Mouse (Mus musculus) thymus, adult 18-20 months (tissue): Measurements from ENCODE around the gene Gm12569.

ENCODE experiments used
- DNase-seq, 2 experiments: peaks; one replicate each; pipeline ENCODE4 v3.0.0; 2022; ENCODE audit warnings: mixed read lengths in 2 of 2

Gm12569 gene

GRCm38 (mm10) chr11:51220308-51220707 is at the start of gene Gm12569:
Gene Gm12569, plus strand, starts transcription at chr11:51220473.
- DNase-seq = no peak

GRCm38 (mm10) chr11:51202726-51203125 is 17.5 kb upstream of the Gm12569 start:
- no peak for DNase-seq

DNA sequence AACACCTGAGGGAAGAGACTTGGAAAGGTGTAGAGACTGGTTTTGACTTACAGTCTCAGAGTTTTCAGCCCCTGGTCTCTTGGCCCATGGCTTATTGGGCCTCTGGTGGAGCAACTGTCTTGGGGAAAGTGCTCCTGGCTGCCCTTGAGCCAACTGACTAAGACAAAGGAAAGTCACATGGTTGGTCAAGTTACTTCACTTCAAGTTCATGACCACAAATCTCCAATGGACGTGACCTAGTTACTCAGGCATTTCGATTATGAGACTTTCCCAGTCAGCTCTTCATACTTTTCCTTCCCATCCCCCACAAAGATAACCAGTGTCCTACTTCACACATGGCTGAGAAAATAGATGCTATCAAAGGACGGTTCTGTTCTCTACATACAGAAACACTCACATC is 12.5 kb upstream of the Gm12569 start:
- DNase-seq = no peak

DNA sequence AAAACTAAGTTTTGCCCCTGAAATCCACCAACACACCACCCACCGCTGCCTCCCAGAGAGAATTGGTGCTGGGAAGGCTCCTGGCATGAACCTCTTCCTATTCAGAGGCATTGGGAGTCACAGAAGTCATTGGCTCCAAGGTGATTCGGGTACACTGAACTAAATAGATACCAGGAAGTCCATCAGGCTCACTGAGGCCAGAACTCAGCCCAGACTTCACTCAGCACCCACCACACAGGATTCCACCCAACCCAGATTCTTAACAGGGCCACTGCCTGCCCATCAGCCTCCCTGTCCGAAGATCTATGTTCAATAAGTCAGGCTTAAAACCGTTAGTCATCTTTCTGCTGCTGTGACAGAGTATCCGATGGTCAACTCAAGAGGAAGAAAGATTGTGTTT is 8.8 kb upstream of the Gm12569 start:
- DNase-seq = no peak

- no peak for DNase-seq
Measured at GRCm38 (mm10) chr11:51214021-51214420, 6.3 kb upstream of the Gm12569 start.

DNA sequence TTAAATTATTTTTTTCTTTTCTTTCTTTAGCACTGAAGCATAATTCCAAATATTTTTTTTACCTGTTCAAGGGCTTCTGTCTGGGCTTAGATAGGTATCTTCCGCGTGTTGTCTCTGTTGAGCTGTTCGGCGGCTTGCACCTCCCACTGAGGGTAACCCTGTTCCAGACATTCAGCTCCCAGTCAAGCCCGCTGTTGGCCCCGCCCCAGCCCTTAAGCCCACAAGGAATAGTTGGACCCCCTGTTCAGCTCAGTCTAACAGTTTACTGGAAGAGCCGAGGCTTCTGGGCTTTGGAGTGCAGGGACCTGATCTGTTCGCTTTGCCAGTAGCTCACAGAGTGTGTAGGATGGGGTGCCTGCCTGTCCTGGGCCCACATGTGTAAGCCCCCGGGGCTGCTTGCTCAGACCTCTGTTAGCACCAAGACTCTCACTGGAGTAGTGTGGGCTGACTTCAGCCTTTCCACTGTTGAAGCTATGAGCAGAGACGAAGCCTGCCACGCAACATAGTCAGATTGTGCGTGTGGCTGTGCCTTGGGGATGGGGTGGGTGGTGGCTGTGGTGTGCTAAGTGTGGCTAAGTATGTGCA is 785 bp upstream of the Gm12569 start:
- no peak for DNase-seq

GRCm38 (mm10) chr11:51227104-51227503 is 6.8 kb downstream of the Gm12569 start:
- DNase-seq = no peak

- DNase-seq = no peak
Measured at GRCm38 (mm10) chr11:51234626-51235025, 14.4 kb downstream of the Gm12569 start.

- DNase-seq = no peak
Measured at GRCm38 (mm10) chr11:51242897-51243296, 22.6 kb downstream of the Gm12569 start.

DNA sequence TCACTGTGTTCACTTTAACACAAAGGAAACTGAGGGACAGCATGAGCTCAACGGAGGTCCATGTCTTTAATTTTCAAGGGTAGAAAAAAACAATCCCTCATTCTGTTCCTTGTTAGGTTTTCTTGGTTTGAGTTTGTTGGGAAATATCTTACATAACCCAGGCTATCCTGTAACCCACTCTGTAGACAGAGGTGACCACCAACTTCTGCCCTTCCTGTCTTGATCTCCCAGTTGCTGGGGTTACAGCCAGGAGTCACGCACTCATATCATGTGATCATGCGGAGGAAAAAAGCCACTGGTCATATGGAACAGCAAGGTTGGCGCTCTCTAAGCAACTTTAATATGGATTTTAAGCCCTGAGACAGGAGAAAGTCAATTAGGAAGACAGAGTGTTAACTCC is 36.7 kb downstream of the Gm12569 start:
- DNase-seq = no peak

DNA sequence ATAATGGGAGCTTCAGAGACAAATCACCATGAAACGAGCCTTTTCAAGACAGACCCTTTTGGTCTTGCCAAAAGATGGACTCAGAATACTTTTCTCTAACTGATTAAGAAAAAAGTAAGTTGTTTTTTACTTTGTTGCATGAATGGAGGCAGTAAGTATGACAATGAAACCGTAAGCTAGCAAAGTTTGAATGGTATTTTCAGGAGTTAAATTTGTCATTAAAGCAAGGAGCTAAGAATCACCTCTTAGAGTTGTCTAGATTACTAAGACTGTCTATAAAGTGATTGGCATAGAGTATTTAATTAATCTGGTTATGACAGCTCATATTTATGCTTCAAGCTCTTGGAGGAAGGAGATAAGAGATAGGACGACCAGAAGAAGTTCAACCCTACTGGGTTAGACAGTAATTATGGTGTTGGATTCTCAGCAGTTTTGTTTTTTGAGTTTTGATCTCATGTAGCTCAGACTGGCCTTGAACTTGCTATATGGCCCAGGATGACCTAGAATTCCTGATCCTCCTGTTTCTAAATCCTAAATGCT is 41.5 kb downstream of the Gm12569 start, which contains the start of gene Clk4:
TSS of gene Clk4 (plus strand) at position 51 of the 540 bp plus-strand sequence.
- DNase-seq = no peak

DNA sequence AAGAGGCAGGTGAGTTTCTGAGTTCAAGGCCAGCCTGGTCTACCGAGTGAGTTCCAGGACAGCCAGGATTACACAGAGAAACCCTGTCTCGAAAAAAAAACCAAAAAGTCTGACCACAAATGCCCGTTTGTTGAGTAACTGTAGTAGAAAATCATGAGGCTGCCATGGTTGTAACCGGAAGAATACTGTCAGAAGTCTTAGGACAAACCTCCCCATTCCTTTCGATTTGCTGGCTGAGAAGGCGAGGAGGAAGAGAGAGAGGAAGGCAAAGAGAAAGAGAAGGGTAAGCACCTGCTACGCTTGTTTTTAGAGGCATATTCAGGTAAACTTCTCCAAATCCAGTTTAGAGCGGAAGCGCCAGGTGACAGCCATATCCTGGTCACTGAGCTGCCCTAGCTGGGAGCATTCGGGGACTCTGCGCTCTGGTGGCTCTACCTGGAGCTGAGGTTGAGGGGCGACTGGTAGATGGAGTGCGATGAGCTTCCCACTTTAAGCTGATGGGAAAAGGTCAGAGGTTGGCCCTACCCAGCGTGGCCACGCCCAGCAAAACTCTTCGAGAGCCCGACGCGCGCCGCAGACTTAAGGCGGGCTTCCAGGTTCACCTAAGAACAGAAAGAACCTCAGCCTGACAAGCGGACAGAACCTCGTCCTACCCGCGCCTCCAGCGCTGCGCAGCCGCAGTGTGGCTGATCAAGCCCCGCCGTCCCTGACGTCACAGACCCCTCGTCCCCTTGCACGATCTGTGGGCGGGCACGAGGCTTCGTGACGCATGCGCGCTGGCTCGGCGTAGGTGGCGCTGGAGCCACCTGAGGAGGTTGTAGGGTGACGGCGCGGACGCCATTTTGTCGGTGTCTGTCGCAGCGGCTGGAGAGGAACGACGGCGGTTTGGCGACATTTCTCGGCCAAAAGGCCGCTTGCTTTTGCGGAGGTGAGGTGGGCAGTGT is 42.3 kb downstream of the Gm12569 start, which contains the start of gene BC049762:
TSS of gene BC049762 (minus strand) at position 705 of the 944 bp plus-strand sequence.
- peak; percentile 99 for DNase-seq

GRCm38 (mm10) chr11:51263286-51263831 is 43.1 kb downstream of the Gm12569 start:
- DNase-seq = no peak

DNA sequence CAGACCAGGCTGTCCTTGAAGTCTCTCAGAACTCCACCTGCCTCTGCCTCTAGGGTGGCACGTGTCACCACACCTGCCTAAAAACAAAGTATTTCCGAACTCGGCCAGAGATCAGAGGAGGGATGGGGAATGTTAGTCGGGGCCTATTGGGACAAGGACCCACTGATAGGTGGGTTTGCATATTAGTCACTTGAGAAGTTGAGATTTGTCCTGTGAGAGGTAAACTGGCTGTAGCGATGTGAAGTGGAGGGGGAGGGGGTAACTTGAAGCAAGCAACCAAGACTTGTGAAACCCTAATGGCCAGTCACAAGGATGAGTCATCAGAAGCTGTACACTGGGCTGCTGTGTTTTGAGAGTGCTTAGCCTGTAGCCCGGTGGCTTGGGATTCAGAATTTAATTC is 44.1 kb downstream of the Gm12569 start:
- DNase-seq = peak; percentile 6 to 26

DNA sequence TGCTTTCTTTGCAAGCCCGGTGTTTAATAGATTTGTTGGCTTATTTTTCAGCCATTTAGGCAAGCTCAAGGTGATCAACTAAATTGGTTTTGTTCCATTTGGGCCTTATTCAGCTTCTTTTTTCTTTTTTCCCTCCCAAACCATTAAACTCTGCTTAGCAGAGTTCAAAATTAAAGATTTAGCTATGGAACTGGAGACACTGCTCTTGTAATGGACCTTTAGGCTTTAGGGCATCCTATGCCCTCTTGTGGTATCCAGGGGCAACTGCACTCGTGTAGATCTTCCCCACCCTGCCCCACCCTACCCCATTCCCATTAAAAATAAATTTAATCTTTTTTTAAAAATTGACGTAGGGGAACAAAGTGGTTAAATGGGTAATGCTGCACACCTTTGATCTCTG is 45.1 kb downstream of the Gm12569 start:
- DNase-seq = no peak

DNA sequence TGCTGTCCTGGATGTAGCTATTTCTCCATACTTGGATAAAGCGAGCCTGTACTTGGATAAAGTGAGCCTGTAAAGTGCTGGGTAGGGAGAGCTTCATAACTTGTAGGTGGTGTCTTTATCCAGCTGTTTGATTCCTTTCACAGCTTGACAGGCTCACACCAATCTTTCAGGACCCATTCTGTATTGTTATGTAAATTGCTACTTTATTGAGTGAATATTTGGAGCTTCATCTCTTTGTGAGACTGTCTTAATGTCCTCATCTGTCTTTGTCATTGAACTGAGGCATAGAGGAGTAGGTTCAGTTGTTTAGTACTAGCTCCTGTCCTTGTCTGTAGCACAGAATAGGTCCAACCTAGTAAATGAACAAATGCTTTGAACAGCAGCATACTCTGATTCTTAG is 54.1 kb downstream of the Gm12569 start:
- DNase-seq = no peak
